Mouse (Mus musculus): ENCODE results near the gene Gpc6. TPM values are rescaled to one million over a fixed set of nuclear protein-coding genes. Genes with fewer than 3 reads are reported as not detected.
A peak's percentile ranks its signal among the peaks of the same experiment; 100 is the strongest.

Gpc6 gene
- total RNA-seq, 2 experiments from 2014 or later, result 35.6 to 41.2 TPM

DNA sequence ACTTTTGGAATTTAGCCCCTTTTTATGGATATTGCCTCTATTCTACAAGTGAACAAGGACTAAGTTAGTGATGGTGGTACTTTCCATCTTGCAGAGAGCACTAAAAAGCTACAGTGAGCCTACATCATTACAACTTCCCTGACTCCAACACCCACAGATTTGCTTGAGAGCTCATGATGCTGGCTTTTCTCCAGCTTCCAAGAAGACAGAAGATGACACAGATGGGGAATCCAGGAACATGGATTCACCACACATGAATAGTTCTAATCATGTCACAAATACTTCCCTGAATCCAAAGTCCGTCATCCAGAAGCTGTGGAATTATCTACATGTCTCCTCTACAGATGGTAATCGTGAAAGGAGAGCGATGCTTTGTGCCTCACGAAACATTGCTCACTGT, 882.7 kb downstream of the Gpc6 start:
- DNase-seq, result no peak

DNA sequence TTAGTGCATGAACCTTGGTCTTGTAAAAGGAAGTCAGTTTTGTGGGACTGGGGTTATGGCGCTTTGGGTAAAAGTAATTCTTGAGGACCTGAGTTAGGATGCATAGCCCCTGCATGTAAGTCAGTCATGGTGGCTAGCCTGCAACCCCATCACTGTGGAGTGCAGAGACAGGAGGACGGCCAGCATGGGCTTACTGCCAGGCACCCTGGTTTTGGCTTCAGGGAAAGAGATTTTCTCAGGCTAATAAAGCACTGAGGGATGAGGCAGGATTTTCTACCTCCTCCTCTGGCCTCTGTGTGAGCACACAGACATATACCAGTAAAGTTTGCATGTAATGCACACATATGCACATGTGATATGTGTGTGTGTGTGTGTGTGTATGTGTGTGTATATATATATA, 883.2 kb downstream of the Gpc6 start:
- DNase-seq, result no peak

- DNase-seq, result no peak
Observed at GRCm38 (mm10) chr14:117810321-117811270, 885.5 kb downstream of the Gpc6 start.

DNA sequence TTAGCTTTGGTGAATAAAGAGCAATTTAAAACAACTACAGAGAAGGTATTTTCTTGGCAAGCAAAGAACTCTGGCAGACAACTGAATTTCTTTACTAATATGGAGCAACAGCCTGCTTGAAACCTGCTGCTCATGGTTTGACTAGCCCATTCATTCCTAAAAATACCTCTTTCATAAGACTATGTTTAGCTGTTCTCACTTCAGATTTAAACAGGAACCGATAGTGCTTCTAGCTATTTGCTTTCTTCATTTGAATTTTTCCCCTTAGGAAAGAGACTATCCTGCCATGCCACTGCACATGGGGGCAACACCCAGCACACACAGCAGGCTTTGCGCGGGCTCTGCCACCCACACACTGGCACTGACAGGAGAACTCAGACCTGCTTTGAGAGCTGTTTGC, 888.4 kb downstream of the Gpc6 start:
- DNase-seq, result no peak

DNA sequence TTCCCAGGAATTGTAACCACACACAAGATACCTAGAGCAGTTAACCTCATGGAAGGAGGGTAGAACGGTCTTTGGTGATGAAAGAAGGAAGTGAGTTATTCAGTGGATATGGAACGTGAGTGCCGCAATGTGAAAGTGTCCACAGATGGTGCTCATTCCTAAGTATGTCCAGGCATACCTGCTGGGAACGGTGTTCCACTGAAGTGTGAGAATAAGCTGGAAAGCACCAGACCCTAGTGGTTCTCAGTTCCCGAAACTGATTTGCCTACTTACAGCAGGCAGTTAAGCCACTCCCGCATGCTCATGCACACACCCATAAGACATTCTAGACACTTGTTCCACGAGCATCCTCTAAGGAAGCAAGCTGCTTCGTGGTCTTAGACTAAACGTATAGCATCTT, 890.9 kb downstream of the Gpc6 start:
- no peak for DNase-seq

- no peak for DNase-seq
Observed at GRCm38 (mm10) chr14:117816706-117817105, 891.6 kb downstream of the Gpc6 start.

DNA sequence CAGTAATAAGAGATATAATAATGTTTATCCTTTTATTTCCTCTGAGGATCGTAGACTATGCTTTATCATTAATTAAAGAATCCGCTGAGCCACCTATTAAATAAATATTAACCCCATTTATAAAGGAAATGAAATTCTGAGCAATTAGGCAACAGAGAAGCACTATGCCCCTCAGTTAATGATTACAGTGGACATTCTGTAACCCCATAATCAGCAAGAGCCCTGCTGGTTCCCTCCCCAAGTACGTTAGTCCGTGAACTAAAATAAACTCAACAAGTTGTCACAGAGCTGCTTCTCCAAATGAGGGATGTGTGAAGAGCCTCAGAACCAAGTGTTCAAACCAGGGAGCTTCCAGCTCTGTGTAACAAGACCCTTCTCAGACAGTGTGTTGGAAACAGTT, 892.1 kb downstream of the Gpc6 start:
- DNase-seq, result no peak

- no peak for DNase-seq
Observed at GRCm38 (mm10) chr14:117824491-117824890, 899.4 kb downstream of the Gpc6 start.

- DNase-seq, result no peak
Observed at GRCm38 (mm10) chr14:117826294-117827046, 901.4 kb downstream of the Gpc6 start.

DNA sequence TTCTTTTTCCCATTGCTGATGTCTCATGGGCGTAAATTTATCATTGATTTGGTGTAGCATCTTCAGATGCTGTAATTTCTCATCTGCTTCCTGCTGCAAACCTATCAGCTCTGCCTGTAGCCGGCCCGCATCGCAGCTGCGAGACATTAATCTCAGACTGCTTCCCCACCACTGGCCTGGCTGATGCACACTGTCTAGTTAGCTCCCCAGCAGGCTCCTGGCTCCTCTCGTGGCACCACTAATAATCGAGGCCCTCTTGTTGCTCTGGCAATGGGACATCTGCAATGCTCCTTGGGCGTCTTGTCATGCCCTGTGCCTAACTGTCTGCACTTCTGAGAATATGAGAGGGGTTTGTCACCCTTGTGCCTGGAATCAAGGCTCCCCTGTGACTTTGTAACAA, 906.2 kb downstream of the Gpc6 start:
- DNase-seq, result no peak

DNA sequence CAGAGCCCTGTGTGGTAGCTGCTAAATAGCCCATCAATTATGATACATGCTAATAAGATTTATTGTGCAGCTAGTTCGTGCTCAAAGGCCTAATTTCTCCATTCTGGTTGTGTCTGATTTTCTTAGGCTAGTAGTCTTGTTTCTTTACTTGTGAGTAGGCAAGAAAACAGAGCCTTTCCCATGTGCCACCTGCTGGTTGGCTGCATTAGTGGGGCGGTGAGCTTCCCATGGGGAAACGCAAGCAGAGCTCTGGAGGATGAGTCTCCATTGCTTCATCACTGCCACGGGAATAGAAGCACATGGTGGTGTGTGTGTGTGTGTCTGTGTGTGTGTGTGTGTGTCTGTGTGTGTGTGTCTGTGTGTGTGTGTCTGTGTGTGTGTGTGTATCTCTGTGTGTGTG, 906.6 kb downstream of the Gpc6 start:
- peak; percentile 53 for DNase-seq

GRCm38 (mm10) chr14:117835506-117835905, 910.4 kb downstream of the Gpc6 start:
- DNase-seq, result no peak

GRCm38 (mm10) chr14:117837021-117837420, 911.9 kb downstream of the Gpc6 start:
- no peak for DNase-seq

- no peak for DNase-seq
Observed at GRCm38 (mm10) chr14:117837715-117838114, 912.6 kb downstream of the Gpc6 start.

- DNase-seq, result no peak
Observed at GRCm38 (mm10) chr14:117841211-117841610, 916.1 kb downstream of the Gpc6 start.

DNA sequence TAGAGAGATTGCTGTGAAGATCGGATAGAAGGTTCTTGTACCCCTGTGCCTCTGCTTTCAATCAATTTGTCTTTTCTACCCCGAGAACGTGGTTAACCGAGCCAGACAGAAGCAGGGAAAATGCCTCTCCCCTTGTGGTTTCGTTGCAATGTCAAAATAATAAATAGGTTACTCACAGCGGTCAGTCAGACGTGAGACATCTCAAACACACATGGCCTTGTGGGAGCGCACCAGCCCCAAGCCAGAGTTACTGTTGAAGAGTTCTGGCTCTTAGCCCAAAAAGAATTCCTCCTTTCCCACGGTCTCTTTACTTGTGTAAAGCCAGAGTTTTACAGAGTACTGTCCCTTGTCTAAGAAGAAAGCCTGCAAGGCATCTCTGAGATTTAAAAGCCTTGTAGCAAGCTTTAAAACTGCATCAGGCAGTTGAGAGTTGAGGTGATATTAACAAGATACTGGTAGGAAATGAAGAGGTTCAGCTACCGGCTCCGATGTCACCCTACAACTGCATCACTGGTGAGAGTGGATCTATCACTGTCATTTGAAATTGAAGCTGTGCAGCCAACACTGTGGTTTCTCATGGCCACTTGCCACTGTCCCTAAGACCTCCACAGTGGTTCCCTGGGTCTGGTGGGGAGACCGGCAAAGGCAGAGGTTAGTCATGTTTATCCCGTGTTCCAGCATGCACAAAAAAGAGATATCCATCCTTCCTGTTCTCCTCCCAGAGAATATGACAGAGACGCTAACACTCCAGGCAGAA, 916.9 kb downstream of the Gpc6 start:
- no peak for DNase-seq

GRCm38 (mm10) chr14:117849591-117850505, 924.7 kb downstream of the Gpc6 start:
- DNase-seq, result no peak

GRCm38 (mm10) chr14:117852266-117852665, 927.2 kb downstream of the Gpc6 start:
- DNase-seq, result no peak

DNA sequence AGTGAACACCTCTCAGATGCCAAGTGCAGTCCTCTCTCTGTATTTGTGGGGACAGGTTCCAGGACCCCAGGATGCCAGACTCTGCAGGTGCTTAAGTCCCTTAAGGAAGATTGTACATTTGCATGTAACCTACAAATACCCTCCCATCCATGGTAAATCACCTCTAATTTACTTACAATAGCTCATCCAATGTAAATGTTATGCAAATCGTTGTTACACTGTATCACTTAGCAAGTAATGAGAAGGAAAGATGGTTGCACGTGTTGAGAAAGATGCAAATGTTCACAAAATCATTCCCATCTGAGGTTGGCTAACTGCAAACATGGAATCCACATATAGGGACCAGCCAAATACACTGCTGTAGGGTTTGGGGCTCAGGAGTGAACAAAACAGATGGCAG, 927.7 kb downstream of the Gpc6 start:
- no peak for DNase-seq

- no peak for DNase-seq
Observed at GRCm38 (mm10) chr14:117854498-117854897, 929.4 kb downstream of the Gpc6 start.

- DNase-seq, result no peak
Observed at GRCm38 (mm10) chr14:117871268-117871667, 946.2 kb downstream of the Gpc6 start.

GRCm38 (mm10) chr14:117879313-117879712, 954.2 kb downstream of the Gpc6 start:
- DNase-seq, result peak; percentile 74
